Mouse (Mus musculus): ENCODE results near the gene Cp. TPM values are rescaled to one million over a fixed set of nuclear protein-coding genes. Genes with fewer than 3 reads are reported as not detected.
A peak's percentile ranks its signal among the peaks of the same experiment; 100 is the strongest.
"Not testable (repeated sequence)": the region's sequence is repeated elsewhere in the genome, so short reads cannot be mapped to it uniquely, and the experiment has no call there.

Cp gene
- total RNA-seq (2021): 1 to 10 TPM; 5.9 to 7.4 TPM

DNA sequence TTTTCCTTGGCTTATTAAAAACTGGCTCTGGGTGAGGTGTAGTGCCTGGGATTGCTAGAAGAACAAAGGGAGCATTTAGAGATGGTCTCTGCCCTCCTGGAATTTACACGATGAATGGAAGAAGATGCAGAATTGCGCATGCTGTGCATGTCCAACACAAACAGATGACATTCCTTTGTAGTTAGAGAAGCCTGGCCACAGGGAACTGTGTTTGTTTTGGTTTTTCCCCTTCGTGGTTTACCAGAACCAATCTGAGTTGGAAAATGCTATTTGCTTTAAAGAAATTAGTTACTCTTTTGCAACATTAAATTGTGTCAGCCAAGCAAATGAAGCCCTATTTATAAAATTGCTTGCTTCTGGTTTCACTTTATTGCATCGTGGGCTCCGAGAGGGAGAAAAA lies at the start of gene Cp:
TSS of gene Cp (plus strand) at position 170 of the 400 bp plus-strand sequence.
- no peak for DNase-seq (ENCODE audit: extremely low spot score in 1 of 2, low spot score in 1 of 2)

DNA sequence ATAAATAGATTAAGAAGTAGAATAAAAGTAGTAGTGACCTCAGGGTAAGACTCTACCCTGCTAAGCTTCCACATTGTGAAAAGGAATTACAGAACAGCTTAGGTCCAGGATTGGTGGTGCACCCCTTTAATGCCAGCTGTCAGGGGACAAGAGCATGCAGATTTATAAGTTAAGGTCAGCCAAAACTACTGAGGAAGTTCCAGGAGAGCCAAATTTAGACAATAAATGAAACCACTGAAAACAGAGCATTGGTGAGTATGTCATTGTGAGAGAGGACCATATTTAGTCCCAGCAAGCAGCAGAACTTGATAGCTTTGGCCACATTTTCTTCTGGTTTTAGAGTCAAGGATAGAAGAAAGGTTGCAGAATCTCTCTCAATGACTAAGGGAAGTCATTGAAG lies 8.3 kb upstream of the Cp start:
- DNase-seq (ENCODE audit: extremely low spot score in 1 of 2, low spot score in 1 of 2): no peak

DNA sequence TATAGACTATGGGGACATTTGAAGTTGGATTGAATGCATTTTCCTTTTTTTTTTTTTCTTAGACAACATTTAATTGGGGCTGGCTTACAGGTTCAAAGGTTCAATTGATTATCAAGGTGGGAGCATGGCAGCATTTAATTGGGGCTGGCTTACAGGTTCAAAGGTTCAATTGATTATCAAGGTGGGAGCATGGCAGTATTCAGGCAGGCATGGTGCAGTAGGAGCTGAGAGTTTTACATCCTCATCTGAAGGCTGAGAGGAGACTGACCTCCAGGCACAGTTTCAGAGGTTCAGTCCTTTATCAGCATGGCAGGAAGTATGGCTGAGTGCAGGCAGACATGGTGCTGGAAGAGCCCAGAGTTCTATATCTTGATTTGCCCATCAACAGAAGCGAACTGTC lies 7.5 kb upstream of the Cp start:
- not testable (repeated sequence) for DNase-seq (ENCODE audit: extremely low spot score in 1 of 2, low spot score in 1 of 2)

DNA sequence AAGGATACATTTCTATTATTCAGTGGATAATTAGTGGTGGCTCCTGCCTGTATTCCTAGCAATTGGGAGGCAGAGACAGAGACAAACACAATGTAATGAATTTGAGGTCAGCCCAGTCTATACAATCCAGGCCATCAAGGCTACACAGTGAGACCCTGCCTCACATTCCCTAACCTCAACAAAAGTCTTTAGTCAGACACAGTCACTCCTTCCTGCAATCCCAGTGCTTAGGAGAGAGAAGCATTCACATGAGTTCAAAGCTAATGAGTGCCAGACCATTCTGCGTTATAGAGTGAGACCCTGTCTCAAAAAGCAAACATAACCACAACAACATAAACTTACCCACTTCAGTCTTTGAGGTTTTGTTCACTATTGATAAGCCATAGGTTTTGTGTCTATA lies 3.4 kb upstream of the Cp start:
- DNase-seq (ENCODE audit: extremely low spot score in 1 of 2, low spot score in 1 of 2): no peak

DNA sequence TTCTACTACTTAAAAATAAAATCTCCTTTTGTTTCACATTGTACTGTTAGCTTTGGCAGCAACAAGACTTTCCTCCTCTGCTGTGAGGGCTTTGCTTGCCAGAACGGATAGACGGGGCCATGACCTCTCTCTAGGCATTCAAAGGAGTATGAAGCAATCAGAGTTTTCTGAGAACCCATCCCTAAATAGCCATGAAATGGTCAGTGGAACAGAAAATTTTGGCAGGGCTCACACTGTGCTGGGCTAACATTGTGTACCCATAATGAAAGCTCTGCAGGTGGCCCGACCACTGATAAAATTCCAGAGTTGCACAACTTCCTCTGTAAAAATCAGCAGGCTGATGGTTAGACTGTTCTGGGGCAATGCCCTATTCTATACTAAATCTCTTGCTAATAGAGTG lies 3.0 kb upstream of the Cp start:
- DNase-seq (ENCODE audit: extremely low spot score in 1 of 2, low spot score in 1 of 2): no peak

DNA sequence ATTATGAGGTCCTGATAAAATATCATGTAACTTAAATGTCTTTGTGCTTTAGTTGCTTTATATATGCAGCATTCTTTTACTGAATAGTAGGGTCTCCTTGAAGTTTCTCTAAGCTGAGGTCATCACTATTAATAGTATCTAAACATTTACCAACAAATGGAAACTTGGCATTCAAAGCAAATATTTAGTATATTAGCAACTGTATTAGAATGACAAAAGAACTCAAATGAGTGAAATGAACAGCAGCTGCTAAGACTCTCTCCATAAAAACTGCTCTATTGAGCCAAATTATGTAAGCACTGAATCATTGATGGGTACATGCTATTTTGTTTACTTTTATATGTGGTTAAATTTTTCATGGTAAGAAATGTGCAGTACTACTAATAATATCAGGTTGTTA lies 1.2 kb downstream of the Cp start:
- no peak for DNase-seq (ENCODE audit: extremely low spot score in 1 of 2, low spot score in 1 of 2)

DNA sequence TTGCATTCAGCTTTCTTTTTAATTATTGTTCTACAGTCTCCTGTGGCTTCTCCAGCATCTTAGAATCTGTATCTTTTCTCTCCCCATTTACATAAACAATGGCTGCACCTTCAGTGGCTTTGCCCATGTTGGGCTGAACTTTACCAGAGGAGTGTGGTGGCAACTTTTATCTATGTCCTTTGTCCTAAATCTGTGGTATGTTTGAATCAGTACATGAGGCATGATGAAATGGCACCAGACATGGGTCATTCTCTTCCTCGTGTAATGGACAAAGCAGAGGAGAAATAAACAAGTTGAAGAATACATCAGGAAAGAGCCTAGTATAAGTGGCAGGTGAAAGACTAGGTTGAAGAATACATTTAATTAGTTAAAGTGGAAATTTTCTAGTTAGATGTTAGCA lies 2.1 kb downstream of the Cp start:
- no peak for DNase-seq (ENCODE audit: extremely low spot score in 1 of 2, low spot score in 1 of 2)

DNA sequence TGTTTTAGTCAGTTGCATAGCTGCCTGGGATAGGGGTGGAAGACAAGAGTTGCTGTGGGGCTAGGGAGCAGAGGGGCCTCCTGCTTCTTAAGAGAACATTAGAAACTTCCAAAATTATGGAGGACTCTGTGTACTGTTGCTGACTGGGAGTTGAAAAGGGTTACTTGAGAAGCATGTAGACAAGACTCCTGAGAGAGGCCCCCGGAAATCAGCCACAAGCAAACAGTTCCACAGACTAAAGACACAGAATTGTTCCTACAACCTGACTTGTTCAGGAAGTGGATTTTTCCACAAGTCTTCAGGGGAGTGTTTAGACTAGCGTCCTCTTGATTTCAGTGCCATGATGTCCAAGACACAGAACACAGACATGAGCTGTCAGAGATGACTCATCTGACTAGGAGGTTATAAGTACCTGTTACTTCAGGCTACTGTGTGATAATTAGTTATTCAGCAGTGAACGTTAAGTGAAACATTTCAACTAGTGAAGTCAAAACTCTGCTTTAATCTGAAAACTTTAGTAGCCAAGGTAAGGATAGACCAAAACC lies 3.8 kb downstream of the Cp start:
- no peak for DNase-seq (ENCODE audit: extremely low spot score in 1 of 2, low spot score in 1 of 2)

DNA sequence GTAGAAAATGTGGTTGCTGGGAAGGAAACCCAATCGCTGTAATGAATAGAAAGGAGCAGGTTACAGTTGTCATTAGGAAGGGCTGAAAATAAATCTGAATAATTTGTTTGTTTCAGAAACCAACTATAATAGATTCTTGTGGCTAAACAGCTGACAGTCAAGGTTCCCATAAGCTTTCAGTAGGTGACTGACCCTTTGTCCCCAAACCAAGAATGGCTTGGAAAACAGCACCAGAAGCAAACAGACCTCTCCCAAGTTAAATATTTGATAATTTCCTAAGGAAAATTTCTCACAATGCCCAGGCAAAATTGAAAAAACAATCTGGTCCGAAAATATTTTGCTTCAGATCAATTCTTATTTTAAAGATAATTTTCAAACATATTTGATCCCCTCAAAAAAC lies 4.5 kb downstream of the Cp start:
- DNase-seq (ENCODE audit: extremely low spot score in 1 of 2, low spot score in 1 of 2): no peak

DNA sequence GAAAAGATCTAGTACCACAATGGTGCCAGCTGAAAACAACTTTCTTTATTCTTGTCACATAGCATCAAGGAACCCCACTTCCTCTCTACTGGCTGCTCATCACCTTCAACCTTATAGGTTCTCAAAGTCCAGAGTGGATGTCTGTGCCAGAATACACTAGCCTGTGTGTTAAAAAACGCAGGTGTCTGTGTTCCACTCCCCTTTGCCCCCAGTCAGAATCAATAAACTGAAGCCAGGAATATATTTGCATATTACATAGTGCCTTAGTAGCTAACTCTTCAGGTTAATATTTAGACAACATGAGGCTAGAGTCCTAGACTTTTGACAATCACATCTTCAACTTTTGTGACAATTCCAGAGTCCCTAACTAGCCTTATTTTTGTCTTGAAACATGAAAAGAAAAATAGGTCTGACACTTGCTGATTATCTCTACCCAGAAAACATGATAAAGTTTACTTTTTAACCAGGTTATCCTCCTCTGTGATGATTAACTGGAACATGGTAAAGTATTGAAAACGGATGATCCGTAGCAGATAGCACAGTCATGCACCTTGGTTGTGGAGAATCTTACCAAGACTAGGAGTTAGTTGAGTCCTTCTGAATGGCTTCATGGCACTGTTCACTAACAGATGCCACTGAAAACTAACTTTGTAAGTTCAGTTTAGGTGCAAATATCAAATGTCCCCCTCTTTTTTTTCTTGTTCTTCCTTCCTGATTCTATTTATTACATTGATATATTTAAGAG lies 6.1 kb downstream of the Cp start:
- DNase-seq (ENCODE audit: extremely low spot score in 1 of 2, low spot score in 1 of 2): no peak

DNA sequence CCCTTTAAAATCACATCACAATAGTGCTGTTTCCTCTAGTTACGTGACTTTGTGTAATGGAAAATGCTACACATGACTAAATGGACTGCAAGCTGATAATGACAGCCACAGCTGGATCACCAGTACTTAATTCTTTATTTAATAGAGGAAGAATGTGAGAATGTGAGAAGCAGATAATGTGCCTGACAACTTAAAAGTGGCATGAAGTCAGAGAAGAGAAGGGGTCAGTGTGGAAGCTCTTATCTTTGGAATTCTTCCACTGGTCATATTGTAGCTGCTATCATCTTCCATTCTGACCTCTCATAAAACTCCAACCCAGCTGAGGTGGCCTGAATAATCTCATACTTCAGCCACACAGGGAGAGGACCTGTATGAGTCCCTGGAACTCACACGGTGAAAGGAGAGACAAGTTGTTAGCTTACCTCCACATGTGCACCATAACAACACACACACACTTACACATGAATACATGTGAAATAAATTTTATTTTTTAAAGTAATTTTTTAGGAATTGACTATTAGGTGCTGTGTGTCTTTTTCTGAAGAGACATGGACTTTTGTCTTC lies 7.9 kb downstream of the Cp start:
- DNase-seq (ENCODE audit: extremely low spot score in 1 of 2, low spot score in 1 of 2): no peak

DNA sequence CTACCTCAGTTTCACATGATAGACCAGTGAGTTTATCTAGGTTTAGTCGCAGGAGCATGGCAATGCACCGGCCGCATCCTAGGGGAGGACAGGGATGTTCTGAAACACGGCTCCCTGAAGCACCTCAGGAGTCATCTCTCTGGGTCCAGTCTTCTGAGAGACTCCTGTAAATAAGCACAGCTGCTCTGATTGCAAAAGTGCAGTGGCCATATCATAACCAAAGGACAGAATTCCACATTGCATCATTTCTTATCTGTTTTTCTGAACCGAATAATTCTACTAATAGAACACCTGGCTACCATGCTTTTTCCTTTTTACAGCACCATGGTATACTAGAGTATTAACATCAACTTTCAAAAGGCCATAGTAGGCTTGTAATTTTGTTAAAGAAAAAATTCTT lies 8.4 kb downstream of the Cp start:
- no peak for DNase-seq (ENCODE audit: extremely low spot score in 1 of 2, low spot score in 1 of 2)

DNA sequence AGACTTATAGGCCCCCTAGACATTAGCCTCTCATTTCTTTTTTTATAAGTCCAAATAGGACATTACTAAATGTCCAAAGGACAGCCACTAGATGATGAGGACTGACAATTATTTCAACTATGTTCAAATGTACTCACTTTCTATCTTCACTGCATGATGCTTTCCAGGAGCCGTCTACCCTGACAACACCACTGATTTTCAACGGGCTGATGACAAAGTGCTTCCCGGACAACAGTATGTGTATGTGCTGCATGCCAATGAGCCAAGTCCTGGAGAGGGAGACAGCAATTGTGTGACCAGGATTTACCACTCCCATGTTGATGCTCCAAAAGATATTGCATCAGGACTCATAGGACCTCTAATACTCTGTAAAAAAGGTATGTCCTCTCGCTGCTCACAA lies 9.2 kb downstream of the Cp start:
- no peak for DNase-seq (ENCODE audit: extremely low spot score in 1 of 2, low spot score in 1 of 2)

DNA sequence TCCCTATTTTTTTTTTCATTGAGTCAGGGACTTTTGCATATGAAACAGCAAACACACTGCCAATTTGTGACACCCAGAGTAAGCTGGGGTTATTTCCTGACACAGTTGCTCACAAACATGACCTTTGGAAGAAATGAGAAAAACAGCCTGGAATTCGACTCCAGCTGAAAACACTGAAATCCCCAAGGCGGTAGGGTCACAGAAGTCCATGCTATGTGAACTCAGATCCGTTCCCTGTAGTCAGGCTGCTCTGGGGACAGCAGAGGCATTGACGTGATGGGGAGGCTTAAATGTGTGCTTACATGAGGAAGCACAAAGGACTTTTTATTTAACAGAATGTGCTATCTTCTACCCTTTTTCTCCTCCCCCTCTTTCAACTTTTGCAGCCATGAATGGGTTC lies 21.6 kb downstream of the Cp start:
- DNase-seq (ENCODE audit: extremely low spot score in 1 of 2, low spot score in 1 of 2): no peak

DNA sequence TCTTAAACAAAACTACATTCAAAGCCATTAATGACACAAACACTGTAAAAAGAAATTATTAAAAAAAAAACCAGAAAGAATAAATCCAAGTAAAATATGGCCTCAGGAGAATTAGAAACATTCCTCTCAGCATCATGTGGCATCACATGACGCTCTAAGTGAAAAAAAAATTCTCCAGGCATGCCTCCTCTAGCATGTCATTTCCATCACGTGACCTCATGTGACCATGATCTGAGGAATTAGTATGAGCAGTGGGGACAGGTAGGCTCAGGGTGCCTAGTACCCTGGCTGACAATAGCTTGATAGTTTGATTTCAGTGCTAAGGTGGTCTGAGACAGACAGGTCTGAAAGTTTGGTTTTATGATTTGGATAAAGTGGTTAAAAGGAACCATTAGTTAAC lies 24.3 kb downstream of the Cp start:
- no peak for DNase-seq (ENCODE audit: extremely low spot score in 1 of 2, low spot score in 1 of 2)

DNA sequence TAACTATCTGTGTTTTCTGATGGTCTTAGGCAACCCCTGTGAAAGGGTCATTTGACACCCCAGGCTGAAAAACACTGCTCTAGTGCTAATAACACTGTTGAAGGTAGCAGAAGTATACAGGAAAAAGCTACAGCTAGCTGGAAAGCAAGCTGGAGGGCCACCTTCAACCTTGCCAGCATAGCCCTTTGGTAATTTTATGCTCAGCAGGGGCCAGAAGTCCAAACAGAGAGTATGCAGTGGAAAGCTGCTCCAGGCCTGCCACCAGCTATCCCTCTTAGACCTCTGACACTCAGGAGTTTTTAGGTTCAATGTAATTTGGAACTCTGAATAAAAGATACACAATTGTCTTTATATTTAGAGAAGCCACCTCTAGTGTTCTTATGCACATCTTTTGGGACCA lies 26.0 kb downstream of the Cp start:
- no peak for DNase-seq (ENCODE audit: extremely low spot score in 1 of 2, low spot score in 1 of 2)

DNA sequence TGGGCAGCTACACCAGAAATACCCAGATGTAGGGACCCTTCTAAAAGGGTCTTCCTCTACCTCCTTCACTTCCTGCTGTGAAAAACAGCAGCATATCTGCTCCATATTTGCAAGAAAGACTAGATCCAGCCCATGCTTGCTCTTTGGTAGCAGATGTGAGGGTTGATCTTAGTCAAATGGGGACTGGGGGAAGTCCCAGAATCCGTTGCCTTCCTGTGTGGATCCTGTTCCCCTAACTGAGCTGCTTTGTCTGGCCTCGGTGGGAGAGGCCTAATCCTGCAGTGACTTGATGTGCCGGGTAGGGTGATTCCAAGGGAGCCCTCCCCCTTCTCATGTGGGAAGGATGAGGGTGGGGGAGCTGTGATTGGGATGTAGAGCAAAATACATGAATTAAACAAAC lies 29.3 kb downstream of the Cp start:
- DNase-seq (ENCODE audit: extremely low spot score in 1 of 2, low spot score in 1 of 2): no peak

DNA sequence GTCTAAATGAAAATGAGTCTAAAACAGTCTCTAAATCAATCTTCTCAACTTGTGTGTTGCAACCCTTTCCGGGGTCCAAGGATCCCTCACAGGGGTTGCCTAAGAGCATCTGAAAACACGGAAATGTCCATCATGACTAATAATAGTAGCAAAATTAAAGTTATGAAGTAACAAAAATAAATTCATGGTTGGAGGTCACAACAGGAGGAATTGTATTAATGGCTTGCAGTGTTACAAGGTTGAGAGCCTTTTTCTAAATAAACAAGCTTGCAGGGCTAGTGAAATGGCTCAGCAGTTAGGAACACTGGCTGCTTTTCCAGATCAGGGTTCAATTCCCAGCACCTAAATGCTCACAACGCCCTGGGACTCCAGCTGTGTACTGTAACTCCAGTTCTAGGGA lies 33.2 kb downstream of the Cp start:
- DNase-seq (ENCODE audit: extremely low spot score in 1 of 2, low spot score in 1 of 2): no peak

DNA sequence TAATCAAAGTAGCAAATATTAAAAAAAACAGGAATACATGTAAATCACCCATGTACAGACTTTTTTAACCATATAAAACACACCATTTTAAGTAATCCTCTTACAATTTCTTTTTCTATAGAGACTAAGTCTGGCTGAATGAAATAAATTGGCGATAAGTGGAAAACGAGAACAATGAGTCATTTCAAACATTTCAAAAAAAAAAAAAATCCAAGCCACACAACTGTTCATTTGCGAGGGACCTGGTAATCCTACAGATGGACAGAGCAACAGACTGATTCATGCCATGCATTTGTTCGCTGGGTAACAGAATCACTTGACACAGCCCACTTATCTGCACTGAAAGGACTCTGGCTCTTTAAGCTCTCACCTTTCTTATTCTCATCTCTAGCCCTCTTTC lies 35.5 kb downstream of the Cp start:
- DNase-seq (ENCODE audit: extremely low spot score in 1 of 2, low spot score in 1 of 2): no peak

DNA sequence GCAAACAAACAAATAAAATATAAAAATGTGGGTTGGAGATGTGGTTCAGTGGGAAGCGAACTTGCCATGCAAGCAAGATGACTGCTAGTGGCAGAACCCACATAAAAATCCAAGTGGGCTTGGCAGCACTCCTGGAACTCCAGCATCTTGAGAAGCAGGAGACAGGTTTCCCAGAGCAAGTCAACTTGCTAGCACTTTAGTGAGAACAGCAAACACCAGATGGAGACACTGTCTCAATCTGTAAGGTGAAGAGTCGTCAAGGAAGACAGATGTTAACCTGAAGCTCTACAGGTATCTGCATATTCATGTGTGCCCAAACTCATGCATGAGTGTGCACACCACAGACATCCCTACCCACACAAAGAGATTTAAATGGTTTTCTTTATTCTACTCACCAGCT lies 42.7 kb downstream of the Cp start:
- no peak for DNase-seq (ENCODE audit: extremely low spot score in 1 of 2, low spot score in 1 of 2)

DNA sequence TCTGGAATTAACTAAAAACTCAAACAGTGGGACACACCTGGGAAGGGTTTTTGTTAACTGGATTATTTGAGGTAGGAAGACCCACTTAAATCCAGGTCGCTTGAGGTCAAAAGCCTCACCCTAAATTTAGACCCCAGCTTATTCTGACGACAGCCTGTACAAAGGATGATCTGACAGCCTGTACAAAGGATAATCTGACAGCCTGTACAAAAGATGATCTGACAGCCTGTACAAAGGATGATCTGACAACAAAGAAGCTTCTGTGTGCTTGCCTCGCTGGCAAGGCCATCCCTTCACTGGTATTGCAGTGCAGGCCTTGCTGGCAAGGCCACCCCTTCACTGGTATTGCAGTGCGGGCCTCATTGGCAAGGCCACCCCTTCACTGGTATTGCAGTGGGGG lies 44.0 kb downstream of the Cp start:
- DNase-seq (ENCODE audit: extremely low spot score in 1 of 2, low spot score in 1 of 2): no peak

DNA sequence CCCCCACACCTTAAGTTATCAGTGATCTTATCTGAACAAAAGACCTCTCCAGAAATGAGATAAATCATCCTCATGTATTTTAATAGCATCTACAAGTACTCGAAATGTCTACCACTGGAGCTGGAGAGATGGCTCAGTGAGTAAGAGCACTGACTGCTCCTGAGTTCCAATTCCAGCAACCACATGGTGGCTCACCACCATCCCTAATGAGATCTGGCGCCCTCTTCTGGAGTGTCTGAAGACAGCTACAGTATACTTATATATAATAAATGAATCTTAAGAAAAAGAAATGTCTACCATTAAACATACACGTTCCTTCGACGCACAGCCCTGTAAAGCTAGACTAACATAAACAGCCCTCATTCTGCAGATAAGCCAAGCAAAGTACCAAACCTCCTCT lies 45.9 kb downstream of the Cp start:
- DNase-seq (ENCODE audit: extremely low spot score in 1 of 2, low spot score in 1 of 2): peak in 1 of 2 experiments; percentile 21

All from layer of hippocampus, postnatal 25 days (tissue).